Mouse (Mus musculus) kidney, postnatal 0 days (tissue): ENCODE measurements around the gene Hmgcs2. TPM values are rescaled to one million over a fixed set of nuclear protein-coding genes. Genes with fewer than 3 reads are reported as not detected.

Source experiments
- ATAC-seq: fragments of 200-750 bp; cut with Nextera tagmentation; replicated peaks from 2 replicates; pipeline ENCODE4 v1.8.0; 2017; ENCODE audit warnings: low read depth, moderate number of reproducible peaks, moderate TSS enrichment, moderate library complexity; ENCODE audit not compliant: low FRiP score
- DNase-seq: peaks from one replicate; pipeline ENCODE4 v3.0.0-alpha.2; 2016; ENCODE audit warnings: low spot score
- H3K27ac ChIP-seq: fragments of 300-500 bp; sonication (generic); 2 replicates; pipeline ENCODE4 v1.5.1; 2014; ENCODE audit warnings: mild to moderate bottlenecking
- H3K27me3 ChIP-seq: fragments of 300-500 bp; sonication (generic); 2 replicates; pipeline ENCODE4 v1.6.1; 2014; ENCODE audit warnings: low read length, mixed read lengths; ENCODE audit not compliant: insufficient read depth
- H3K36me3 ChIP-seq: fragments of 300-500 bp; sonication (generic); 2 replicates; pipeline ENCODE4 v1.6.1; 2014; ENCODE audit warnings: low read length, mixed read lengths; ENCODE audit not compliant: insufficient read depth
- H3K4me1 ChIP-seq: fragments of 300-500 bp; sonication (generic); replicated peaks from 2 replicates; pipeline ENCODE4 v1.6.1; 2014; ENCODE audit warnings: antibody characterized with exemption, low read length, mixed read lengths; ENCODE audit not compliant: insufficient read depth
- H3K4me2 ChIP-seq: fragments of 300-500 bp; sonication (generic); 2 replicates; pipeline ENCODE4 v1.6.1; 2014; ENCODE audit warnings: mild to moderate bottlenecking, low read length, moderate library complexity, mixed read lengths
- H3K4me3 ChIP-seq: fragments of 300-500 bp; sonication (generic); replicated peaks from 2 replicates; pipeline ENCODE4 v1.5.1; 2014; ENCODE audit warnings: low read depth, low read length
- H3K9ac ChIP-seq: fragments of 300-500 bp; sonication (generic); 2 replicates; pipeline ENCODE4 v1.6.1; 2014; ENCODE audit warnings: low read depth, low read length
- H3K9me3 ChIP-seq: fragments of 300-500 bp; sonication (generic); replicated peaks from 2 replicates; pipeline ENCODE4 v1.6.1; 2016; ENCODE audit warnings: low read length, inconsistent platforms, mixed read lengths
- CTCF ChIP-seq: IDR thresholded peaks from 2 replicates; pipeline ENCODE4 v1.5.1; 2016; ENCODE audit warnings: antibody characterized with exemption, low read depth, mild to moderate bottlenecking, moderate library complexity
- WGBS: fragments of 180-500 bp; shearing (Covaris S2); extraction: QIAGEN DNeasy Blood & Tissue Kit; methylation state at CpG from one replicate; pipeline ENCODE4 v1.1.7; 2014; 5-methylcytosine and 5-hydroxymethylcytosine counted together
- polyA plus RNA-seq: library from polyadenylated mRNA; unstranded; fragments of >200 nt; fragmentation: Nextera tagmentation; extraction: Ambion mirVana; gene quantifications from 2 replicates; pipeline ENCODE4 v1.2.1, GENCODE M21; 2015

Gene Hmgcs2
- polyA plus RNA-seq, 1 experiment from 2014 or later: 39.9 TPM

- H3K27me3 ChIP-seq: no peaks in the 10 kb centered on the region
- ATAC-seq: peak; percentile 79
- no peak overlapping the region for H3K4me3 ChIP-seq
- 12% methylated on average over 6 of the region's 6 CpGs for WGBS
- H3K4me2 ChIP-seq: no peak overlapping the region
- peak; percentile 79 for DNase-seq
- H3K27ac ChIP-seq: peak overlapping the region; percentile 73; the same call in 1 of the 2 replicates
- TF ChIP-seq CTCF: no peak
- H3K4me1 ChIP-seq: peaks cover 5% of the 10 kb centered on the region; the same call in 1 of the 2 replicates
- H3K36me3 ChIP-seq: no peaks in the 10 kb centered on the region
- no peak overlapping the region for H3K9ac ChIP-seq
- no peaks in the 10 kb centered on the region for H3K9me3 ChIP-seq
These were observed 13.0 kb upstream of the Hmgcs2 start for GRCm38 (mm10) chr3:98267249-98267651.

GRCm38 (mm10) chr3:98273623-98274398 is 6.4 kb upstream of the Hmgcs2 start:
- no peak for TF ChIP-seq CTCF
- no peak overlapping the region for H3K4me3 ChIP-seq
- 36% methylated on average over 11 of the region's 11 CpGs for WGBS
- no peak overlapping the region for H3K4me2 ChIP-seq
- H3K9ac ChIP-seq: no peak overlapping the region
- peak overlapping the region; percentile 40; the same call in 1 of the 2 replicates for H3K27ac ChIP-seq
- H3K4me1 ChIP-seq: no peaks in the 10 kb centered on the region; the same call in 1 of the 2 replicates
- no peaks in the 10 kb centered on the region for H3K27me3 ChIP-seq
- DNase-seq: peak; percentile 49
- peak; percentile 60; the same call in 1 of the 2 replicates for ATAC-seq
- no peaks in the 10 kb centered on the region for H3K9me3 ChIP-seq
- H3K36me3 ChIP-seq: no peaks in the 10 kb centered on the region

- Histone ChIP-seq H3K9me3 (no peaks in the 10 kb centered on the region), H3K36me3 (no peaks in the 10 kb centered on the region), H3K27me3 (no peaks in the 10 kb centered on the region), H3K9ac (no peak overlapping the region), H3K4me2 (no peak overlapping the region), H3K4me1 (peaks cover 12% of the 10 kb centered on the region), H3K27ac (no peak overlapping the region), H3K4me3 (no peak overlapping the region)
- no peak for TF ChIP-seq CTCF
- WGBS: 46% methylated on average over 4 of the region's 4 CpGs
- no peak for DNase-seq
- no peak for ATAC-seq
These were observed 553 bp upstream of the Hmgcs2 start for GRCm38 (mm10) chr3:98279682-98280081.

GRCm38 (mm10) chr3:98280933-98281678 is 871 bp downstream of the Hmgcs2 start:
- H3K27ac ChIP-seq: peak overlapping the region; percentile 31; the same call in 1 of the 2 replicates
- peak; percentile 94 for TF ChIP-seq CTCF
- 30% methylated on average over 12 of the region's 12 CpGs for WGBS
- no peaks in the 10 kb centered on the region for H3K36me3 ChIP-seq
- H3K4me2 ChIP-seq: peak overlapping the region; percentile 34; the same call in 1 of the 2 replicates
- H3K9ac ChIP-seq: no peak overlapping the region
- peaks cover 12% of the 10 kb centered on the region for H3K4me1 ChIP-seq
- H3K27me3 ChIP-seq: no peaks in the 10 kb centered on the region
- DNase-seq (peak; percentile 89), ATAC-seq (no peak; the same call in 1 of the 2 replicates)
- H3K9me3 ChIP-seq: no peaks in the 10 kb centered on the region
- peak overlapping the region; percentile 13; the same call in 1 of the 2 replicates for H3K4me3 ChIP-seq

- Histone ChIP-seq H3K27me3 (no peaks in the 10 kb centered on the region), H3K9ac (no peak overlapping the region), H3K4me2 (no peak overlapping the region), H3K36me3 (no peaks in the 10 kb centered on the region), H3K9me3 (no peaks in the 10 kb centered on the region), H3K27ac (no peak overlapping the region), H3K4me3 (no peak overlapping the region), H3K4me1 (peaks cover 12% of the 10 kb centered on the region)
- ATAC-seq (no peak), DNase-seq (no peak)
- no peak for TF ChIP-seq CTCF
- 92% methylated on average over 8 of the region's 8 CpGs for WGBS
These were observed 2.2 kb downstream of the Hmgcs2 start for GRCm38 (mm10) chr3:98282422-98282821.

GRCm38 (mm10) chr3:98283205-98283604 is 3.0 kb downstream of the Hmgcs2 start:
- H3K4me1 ChIP-seq: peaks cover 12% of the 10 kb centered on the region
- TF ChIP-seq CTCF: no peak
- no peaks in the 10 kb centered on the region for H3K27me3 ChIP-seq
- ATAC-seq (no peak), DNase-seq (no peak)
- no peaks in the 10 kb centered on the region for H3K36me3 ChIP-seq
- no peak overlapping the region for H3K4me3 ChIP-seq
- H3K4me2 ChIP-seq: no peak overlapping the region
- no peak overlapping the region for H3K9ac ChIP-seq
- H3K9me3 ChIP-seq: no peaks in the 10 kb centered on the region
- H3K27ac ChIP-seq: no peak overlapping the region
- WGBS: 92% methylated on average over 5 of the region's 5 CpGs
